Mouse (Mus musculus) layer of hippocampus, adult 9-10 months (tissue): Measurements from ENCODE around the gene 9030612E09Rik.

Source experiments
- DNase-seq: peaks from one replicate; pipeline ENCODE4 v3.0.0; 2022; ENCODE audit warnings: low spot score

Gene 9030612E09Rik

GRCm38 (mm10) chr10:43203865-43204264 lies 29.4 kb downstream of the 9030612E09Rik start:
- no peak for DNase-seq

- no peak for DNase-seq
Measured at GRCm38 (mm10) chr10:43211866-43212265, 37.4 kb downstream of the 9030612E09Rik start.

GRCm38 (mm10) chr10:43217361-43217900 lies 42.9 kb downstream of the 9030612E09Rik start:
- no peak for DNase-seq

GRCm38 (mm10) chr10:43220479-43220878 lies 46.0 kb downstream of the 9030612E09Rik start:
- no peak for DNase-seq

- DNase-seq: peak; percentile 90
Measured at GRCm38 (mm10) chr10:43220910-43221625, 46.6 kb downstream of the 9030612E09Rik start, which contains the start of gene Pdss2. Gene Pdss2, plus strand, starts transcription at chr10:43221486.

- no peak for DNase-seq
Measured at GRCm38 (mm10) chr10:43221659-43222058, 47.2 kb downstream of the 9030612E09Rik start.

GRCm38 (mm10) chr10:43223391-43223790 lies 48.9 kb downstream of the 9030612E09Rik start:
- DNase-seq: no peak
